Mouse (Mus musculus) cerebellum, postnatal 10 days (tissue): ENCODE data around the gene Cmas.

Experiments used
- DNase-seq, 2 experiments: peaks; one replicate each; pipeline ENCODE4 v3.0.0; 2021; ENCODE audit warnings: mixed read lengths in 2 of 2

Cmas gene

DNA sequence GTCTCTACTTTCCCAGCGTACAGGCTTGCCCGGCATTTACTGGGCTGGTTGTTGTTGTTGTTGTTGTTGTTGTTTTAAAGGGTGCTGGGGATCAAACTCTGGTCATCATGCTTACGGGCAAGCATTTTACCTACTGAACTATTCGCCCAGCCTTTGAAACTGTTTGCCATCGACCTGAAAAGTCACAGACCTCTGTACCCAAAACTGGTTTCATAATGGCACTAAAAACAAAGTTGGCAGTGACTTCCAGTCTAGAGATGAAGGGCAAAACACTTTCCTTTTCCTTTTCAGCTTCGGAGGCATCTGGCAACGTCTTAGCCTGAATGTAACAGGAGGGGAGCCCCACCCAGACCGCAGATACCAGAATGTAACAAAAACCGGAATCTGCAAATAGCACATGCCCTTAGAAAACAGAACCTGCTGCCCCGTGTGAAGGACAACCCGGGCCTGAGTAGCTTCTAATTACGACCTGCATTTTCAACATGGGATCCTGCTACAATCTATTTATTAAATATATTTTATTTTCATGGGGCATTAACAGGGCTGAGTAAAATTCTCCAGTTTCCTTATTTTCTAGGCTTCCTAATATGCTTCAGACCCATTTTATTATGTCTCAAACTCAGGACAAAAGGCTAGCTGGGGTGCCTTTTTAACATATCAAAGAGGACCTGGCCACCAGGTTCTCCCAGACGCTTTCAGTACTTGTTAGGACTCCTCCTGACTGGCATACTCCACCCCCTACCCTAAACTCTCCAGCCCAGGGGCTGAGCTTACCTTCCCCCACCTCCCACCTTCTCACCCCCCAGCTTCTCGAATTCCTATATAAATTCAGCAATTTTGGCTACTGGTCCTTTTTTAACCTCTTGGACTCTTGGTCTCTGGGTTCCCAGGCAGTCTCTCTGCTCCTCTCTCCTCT is 3.9 kb upstream of the Cmas start:
- no peak for DNase-seq

- no peak for DNase-seq
Measured at GRCm38 (mm10) chr6:142757334-142757965, 964 bp downstream of the Cmas start.

DNA sequence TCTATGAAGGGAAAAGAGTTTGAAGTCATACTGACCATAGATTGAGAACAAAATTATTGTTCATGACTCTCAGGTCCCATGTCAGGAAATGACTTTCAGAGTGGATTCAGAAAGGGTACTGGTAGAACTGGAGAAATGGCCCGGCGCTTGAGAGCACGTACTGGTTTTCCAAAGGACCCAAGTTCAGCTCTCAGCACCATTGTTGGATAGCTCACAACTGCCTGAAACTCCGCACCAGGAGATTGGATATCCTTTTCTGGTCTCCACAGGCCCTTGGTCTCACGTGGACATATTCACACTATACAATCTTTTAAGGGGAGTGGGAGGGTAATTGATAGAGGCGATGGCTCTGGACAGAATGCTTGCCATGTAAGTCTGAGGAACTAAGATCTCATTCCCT is 1.5 kb downstream of the Cmas start:
- no peak for DNase-seq

GRCm38 (mm10) chr6:142758562-142758961 is 2.1 kb downstream of the Cmas start:
- no peak for DNase-seq

DNA sequence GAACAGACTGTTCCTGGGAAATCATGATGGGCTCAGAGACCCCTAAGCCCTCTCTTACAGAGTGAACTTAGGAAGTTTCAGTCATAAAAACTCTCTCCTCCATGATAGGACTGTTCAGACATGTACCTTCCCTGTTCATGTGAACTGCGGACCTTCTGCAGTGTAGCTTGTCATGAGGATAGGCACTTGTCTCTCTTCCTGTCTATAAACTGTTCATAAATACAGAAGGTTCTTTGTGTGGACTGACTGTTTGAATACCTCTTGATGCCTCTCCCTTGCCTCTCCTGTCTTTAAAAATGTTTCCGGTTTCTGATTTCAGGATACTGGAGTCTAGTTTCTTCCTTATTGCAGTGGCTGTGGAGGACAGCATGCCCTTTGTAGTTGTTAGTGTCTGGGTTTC is 3.1 kb downstream of the Cmas start:
- DNase-seq, result no peak

DNA sequence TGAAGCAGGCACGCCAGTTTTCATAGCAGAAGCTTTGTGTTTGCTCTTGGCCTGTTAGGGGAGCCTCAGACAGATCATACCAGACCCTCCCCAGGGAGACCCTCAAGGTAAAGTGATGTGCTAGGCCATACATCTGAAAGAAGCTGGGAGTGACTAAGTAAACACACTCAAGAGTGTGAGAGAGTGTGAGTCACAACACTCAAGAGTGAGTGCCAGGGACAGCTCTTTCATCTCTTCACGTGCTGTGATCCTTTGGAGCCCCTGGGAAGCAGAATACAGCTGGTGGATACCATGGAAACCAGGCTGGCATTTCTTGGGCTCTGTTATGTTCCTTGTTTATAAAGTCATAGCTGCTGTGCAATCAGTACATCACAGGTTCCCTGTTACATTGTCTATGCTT is 8.4 kb downstream of the Cmas start:
- DNase-seq, result no peak

DNA sequence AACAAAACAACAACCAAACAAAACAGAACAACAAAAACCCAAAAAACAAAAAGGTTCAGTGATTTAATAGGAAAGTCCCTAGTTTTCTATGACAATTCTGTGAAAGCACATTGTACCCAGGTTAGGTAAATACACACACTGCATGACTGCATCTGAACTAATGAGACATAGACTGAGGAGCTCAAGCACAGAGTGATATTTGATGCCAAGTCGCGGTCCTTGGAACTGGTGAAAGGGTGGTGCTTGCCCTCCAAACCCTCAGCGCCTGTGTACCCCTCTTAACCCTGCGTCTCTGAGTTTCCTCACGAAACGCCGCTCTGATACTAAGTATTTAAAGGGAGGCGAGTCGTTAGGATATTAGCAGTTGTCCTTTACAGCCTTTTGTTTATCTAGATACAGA is 10.8 kb downstream of the Cmas start:
- no peak for DNase-seq

- DNase-seq, result peak in 1 of 2 experiments; percentile 30
Measured at GRCm38 (mm10) chr6:142769896-142770295, 13.4 kb downstream of the Cmas start.

DNA sequence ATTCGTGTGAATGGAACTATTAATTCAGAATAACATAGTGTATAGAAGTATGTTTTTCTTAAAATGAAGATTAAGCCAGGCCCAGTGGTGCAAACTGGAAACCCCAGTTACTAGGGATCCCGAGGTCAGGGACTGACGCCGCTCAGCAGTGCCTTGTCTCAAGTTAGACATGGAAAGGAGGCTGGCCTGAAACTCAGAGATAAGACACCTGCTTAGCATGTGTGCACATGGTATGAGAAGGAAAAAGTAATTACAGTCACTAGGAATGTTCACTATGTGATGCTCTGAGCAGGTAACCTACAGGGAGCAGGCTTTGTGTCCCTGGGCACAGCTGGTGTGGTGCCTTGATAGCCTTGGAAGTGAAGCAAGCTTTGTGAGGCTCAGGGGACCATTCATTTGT is 15.2 kb downstream of the Cmas start:
- no peak for DNase-seq

DNA sequence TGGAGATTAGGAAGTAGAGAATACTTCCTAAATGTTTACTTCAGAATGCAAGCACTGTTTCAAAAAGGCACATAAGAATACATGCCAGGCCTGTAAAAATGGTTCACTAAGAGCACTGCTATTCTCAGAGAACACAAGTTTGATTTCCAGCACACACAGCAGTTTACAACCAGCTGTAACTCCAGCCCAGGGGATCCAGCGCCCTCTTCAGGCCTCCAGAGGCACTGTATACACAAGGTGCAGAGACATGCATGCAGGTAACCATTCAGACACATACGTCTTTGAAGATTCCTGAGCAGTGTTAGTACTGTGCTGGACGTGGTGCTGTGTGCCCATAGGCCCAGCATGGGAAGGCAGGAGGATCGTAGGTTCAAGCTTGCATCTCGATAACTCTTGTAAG is 17.1 kb downstream of the Cmas start:
- no peak for DNase-seq

GRCm38 (mm10) chr6:142776935-142777334 is 20.4 kb downstream of the Cmas start:
- no peak for DNase-seq

DNA sequence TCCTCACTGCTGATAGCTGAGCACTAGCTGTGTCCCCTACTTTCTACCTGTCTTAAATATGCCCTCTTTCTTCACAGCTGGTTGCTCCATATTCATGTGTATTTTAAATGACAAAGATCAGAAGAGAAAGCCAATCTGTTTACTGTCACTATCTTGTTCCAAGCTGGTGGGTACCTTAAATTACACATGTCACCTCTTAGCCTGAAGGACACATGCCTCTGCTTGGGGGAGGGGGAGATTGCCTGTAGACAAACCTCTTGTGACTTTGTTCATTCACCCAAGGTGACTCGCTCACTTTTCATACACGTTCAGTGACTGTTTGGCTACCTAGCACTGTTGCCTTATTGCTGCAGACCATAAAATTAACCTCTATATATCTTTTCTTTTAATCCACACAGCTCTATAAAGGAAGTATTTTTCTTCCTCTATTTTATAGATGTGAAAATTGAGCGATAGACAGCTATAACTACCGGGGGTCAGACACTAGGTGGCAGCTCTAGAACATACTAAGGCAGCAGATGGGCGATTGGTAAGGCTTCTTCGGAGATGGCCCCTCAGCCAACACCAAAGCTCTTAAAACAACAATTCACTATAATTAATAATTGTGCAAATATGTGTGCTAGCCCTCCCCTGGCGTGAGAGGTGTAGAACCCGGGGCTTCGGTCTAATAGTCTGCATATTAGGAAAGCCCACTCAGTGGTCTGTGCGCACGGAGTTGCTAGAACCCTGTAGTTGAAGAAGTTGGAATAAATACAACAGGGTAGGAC is 22.7 kb downstream of the Cmas start:
- DNase-seq, result peak; percentile 82 to 84

DNA sequence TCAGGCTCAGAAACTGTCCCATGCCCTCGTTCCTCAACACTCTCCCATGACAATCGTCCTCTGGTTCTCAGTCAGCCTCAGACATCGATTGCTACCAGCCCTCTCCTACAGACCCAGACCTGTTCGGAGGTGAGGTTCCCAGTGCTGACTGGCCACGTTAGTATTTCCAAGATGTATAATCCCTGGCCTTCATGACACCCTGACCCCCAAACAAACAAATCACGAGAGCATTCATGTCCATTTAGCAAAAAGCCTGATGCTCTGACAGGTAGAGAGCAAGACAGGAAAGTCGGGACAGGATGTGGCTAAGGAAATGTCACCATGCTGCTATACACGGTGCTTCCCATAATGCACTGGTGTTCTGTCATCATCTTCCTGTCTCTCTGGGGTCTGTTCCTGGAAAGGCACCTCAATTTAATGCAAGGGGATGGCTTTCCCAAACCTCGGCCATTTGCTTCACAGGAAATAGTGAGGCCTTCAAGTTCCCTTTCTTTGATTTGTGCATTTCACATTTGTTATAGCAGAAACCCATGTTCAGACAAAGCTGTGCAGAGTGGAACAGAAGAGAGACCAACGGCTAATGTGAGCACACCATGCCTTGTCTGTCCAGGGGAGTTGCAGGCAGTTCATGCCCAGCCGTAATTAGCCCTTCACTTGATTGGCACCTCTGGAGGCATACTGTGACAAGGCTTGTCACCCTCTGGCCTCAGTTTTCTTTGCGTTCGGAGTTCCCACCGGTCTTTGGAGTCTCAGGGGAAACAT is 23.5 kb downstream of the Cmas start:
- peak in 1 of 2 experiments; percentile 23 for DNase-seq

DNA sequence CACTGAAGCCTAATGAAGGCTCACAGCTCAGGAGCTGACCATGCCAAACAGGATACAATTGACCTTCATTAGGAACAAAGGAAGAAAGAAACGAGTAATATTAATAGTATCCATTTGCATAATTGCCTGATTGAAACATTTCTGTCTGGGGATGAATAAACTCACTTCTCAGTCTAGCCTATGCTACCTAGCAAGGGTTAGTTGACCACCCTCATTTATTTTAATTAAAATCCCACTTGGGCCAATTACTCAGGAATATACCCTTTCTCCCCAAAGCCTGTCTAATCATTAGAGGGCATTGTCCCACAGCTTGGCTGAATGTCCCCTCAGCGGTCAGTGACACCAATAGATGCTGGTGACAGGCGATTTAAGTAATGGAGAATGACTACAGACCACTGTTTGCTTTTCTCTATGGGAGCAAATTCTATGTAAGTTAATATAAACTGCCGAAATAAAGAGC is 24.1 kb downstream of the Cmas start:
- no peak for DNase-seq

DNA sequence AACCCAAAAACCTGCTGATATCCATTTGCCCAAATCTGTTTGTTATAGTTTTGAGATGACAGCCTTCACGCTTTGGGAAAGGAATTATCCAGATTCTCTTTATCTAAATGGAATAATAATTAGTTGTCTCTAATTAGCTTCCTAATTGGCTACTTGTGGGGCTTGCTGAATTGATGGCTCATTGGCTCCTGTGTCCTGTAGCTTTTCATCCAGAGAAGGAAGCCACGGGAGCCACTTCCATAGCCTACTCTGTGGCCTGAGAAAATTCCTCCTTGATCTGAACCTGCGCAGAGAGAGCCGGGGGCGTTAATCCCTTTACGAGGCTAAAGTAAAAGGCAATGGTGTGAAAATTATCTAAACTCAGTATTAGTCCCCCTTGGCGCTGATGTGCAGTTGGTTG is 24.8 kb downstream of the Cmas start:
- DNase-seq, result no peak

GRCm38 (mm10) chr6:142785343-142785742 is 28.9 kb downstream of the Cmas start:
- peak; percentile 73 to 80 for DNase-seq

GRCm38 (mm10) chr6:142786106-142786505 is 29.6 kb downstream of the Cmas start:
- DNase-seq, result no peak

DNA sequence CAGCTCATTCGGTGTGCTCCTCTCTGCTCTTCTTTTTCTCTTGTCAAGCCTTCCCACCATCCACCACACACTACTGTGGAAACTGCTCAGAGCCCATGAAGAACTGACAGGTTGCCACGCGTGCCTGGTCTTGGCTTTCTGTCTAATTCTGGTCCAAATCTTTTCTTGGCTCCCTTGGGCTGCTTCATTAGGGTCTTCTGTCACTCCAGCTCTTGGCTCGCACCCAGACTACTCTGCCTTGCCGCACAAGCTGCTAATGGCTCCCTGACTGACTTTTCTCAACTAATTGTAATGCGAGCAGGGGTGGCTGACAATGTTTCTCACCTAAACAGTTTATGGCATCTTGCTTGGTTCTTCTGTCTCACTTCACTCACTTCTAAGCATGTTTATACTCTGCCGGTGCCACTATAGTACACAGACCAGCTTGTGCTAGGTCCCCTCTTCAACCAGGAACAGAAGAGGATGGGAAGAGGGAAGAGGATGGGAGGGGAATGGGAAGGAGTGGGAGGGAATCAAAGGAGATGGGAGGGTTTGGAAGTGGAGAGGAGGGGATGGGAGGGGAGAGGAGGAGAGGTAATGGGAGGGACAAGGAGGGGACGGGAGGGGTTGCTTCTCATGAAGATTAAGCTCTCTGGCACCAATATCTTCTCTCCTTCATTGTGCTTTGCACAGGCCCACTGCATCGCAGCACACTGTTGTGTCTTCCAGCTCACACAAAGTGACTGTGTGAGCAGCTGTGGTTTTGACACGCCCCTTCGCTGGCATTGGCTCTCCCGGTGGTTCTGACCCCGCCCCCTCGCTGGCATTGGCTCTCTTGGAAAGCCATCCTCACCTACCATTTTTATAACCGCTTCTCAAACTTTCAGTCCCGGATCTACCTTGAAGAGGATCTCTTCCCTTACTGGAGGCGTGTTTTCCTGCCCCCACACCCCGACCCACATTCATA is 31.8 kb downstream of the Cmas start:
- DNase-seq, result peak; percentile 85 to 87

DNA sequence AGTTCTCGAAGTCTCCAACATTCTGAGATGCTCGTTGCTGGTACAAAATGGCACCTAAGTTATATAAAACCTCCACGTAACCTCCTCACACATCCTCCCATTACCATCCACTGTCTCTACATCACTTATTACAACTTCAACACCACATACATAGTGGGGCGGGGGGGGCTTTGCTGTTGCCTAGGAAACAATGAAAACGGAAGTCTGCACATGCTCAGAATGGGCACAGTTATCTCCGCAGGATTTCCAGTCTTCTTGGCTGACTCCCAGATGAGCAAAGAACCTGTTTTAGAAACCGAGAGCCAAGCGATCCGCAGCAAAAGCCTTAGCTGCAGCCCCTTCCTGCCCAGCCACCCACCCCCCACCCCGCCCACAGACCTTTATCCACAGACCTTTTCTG is 33.2 kb downstream of the Cmas start:
- no peak for DNase-seq

DNA sequence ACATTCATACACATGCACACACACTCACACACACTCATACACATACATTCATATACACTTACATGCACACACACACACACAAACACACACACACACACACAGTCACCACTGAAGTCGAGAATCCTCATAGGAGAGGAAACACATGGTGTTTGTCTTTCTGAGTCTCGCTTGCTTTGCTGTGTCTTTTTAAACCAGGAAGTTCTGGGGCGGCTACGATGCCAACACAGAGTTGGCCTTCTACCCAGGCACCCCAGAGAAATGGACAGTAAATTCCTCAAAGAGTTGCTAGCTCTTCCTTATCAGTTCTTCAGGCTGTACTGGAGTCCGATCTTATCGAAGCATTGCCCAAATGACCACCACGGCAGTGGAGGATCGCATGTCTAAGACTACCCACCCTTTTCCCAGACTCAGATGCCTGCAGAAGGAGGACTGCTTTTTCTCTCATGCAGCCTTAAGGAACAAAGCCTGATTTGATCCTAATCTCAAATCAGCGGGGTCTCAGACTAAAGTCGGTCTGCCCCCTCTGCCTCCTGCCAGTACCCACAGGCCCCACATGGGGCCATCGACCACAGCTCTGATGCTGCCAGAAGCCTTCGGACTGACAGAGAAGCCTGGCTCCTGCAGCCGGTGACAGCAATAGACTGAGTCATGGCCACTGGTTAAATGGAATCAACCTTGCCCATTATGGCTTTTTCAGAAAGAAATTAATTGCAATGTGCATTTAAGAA is 35.9 kb downstream of the Cmas start:
- DNase-seq, result peak; percentile 85

DNA sequence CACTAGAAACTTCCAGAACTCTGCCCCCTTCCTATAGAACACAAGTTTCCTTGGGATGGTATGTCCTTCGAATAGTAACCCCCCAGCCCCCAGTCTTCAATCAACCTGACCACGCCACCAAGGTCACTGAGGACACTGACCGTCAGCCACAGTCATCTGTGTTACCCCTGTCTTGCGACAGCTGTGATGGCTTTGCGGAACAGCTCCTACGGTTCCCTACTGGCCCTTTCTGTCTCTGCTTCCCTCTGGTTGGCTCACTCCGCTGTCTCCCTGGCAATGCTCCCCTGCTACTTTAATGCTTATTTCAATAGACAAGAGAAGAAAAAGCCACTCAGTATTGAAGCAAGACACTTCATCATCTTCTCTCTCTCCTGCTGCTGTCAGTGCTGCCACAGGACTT is 37.0 kb downstream of the Cmas start:
- DNase-seq, result peak; percentile 66 to 71
